Mouse (Mus musculus) cerebellum, postnatal 4 days (tissue): ENCODE data around the gene Zbtb17.

ENCODE experiments used
- DNase-seq, 2 experiments: peaks; one replicate each; pipeline ENCODE4 v3.0.0; 2022; ENCODE audit warnings: low spot score in 2 of 2, mixed read lengths in 1 of 2

The Zbtb17 gene

GRCm38 (mm10) chr4:141444451-141445327 is at the start of gene Zbtb17:
TSS of gene Zbtb17 (plus strand) at chr4:141444654.
- DNase-seq = peak; percentile 73 to 89

GRCm38 (mm10) chr4:141394751-141395150 is 49.7 kb upstream of the Zbtb17 start:
- DNase-seq = no peak

GRCm38 (mm10) chr4:141397861-141398260 is 46.6 kb upstream of the Zbtb17 start:
- DNase-seq = no peak

GRCm38 (mm10) chr4:141398545-141398944 is 45.9 kb upstream of the Zbtb17 start, which contains the start of gene Clcnka:
TSS of gene Clcnka (minus strand) at chr4:141398724.
- no peak for DNase-seq

- DNase-seq = no peak
Observed at GRCm38 (mm10) chr4:141400171-141400570, 44.3 kb upstream of the Zbtb17 start.

- DNase-seq = peak; percentile 94
Observed at GRCm38 (mm10) chr4:141404518-141405313, 39.7 kb upstream of the Zbtb17 start.

GRCm38 (mm10) chr4:141405314-141405622 is 39.2 kb upstream of the Zbtb17 start:
- DNase-seq = no peak

- no peak for DNase-seq
Observed at GRCm38 (mm10) chr4:141406516-141407299, 37.7 kb upstream of the Zbtb17 start.

GRCm38 (mm10) chr4:141408577-141408976 is 35.9 kb upstream of the Zbtb17 start:
- no peak for DNase-seq

- no peak for DNase-seq
Observed at GRCm38 (mm10) chr4:141411430-141411992, 32.9 kb upstream of the Zbtb17 start.

- no peak for DNase-seq
Observed at GRCm38 (mm10) chr4:141415924-141416323, 28.5 kb upstream of the Zbtb17 start, which contains the start of gene Clcnkb. TSS of gene Clcnkb (minus strand) at chr4:141416014.

- DNase-seq = no peak
Observed at GRCm38 (mm10) chr4:141419398-141420191, 24.9 kb upstream of the Zbtb17 start.

GRCm38 (mm10) chr4:141420192-141420829 is 24.1 kb upstream of the Zbtb17 start, which contains the start of gene Hspb7:
TSS of gene Hspb7 (plus strand) at chr4:141420779.
- DNase-seq = no peak

- no peak for DNase-seq
Observed at GRCm38 (mm10) chr4:141420886-141421285, 23.6 kb upstream of the Zbtb17 start.

GRCm38 (mm10) chr4:141421423-141421822 is 23.0 kb upstream of the Zbtb17 start:
- DNase-seq = peak in 1 of 2 experiments; percentile 47

GRCm38 (mm10) chr4:141422841-141423240 is 21.6 kb upstream of the Zbtb17 start:
- no peak for DNase-seq

GRCm38 (mm10) chr4:141423288-141423687 is 21.2 kb upstream of the Zbtb17 start:
- no peak for DNase-seq

- no peak for DNase-seq
Observed at GRCm38 (mm10) chr4:141423691-141424431, 20.6 kb upstream of the Zbtb17 start.
